ENCODE assay signal across 23 mouse cellular contexts in genomic region chr7:65489195-65489594, GRCm38 (mm10).
"Had no signal": no experiment of that assay in that cellular context is flagged by ENCODE, and none has a peak within 500 bp of the region (broad histone marks: within the 10 kb centered on the region; RNA-seq: fewer than 3 reads in every experiment).

No protein-coding gene starts in this region.

- ATAC-seq: forebrain, embryonic 15.5 days; forebrain, postnatal 0 days; intestine, embryonic 16.5 days; liver, embryonic 12.5 days had no signal

- H3K4me3 ChIP-seq: forebrain, embryonic 15.5 days; heart, embryonic 13.5 days; heart, embryonic 15.5 days; kidney, embryonic 15.5 days; limb, embryonic 13.5 days; limb, embryonic 15.5 days; liver, embryonic 12.5 days had no signal

- H3K4me2 ChIP-seq: forebrain, embryonic 15.5 days; heart, embryonic 11.5 days; heart, embryonic 13.5 days; heart, embryonic 15.5 days; kidney, embryonic 15.5 days; limb, embryonic 13.5 days; limb, embryonic 15.5 days; liver, embryonic 12.5 days had no signal

- H3K36me3 ChIP-seq: forebrain, embryonic 15.5 days; heart, embryonic 13.5 days; heart, embryonic 15.5 days; kidney, embryonic 15.5 days; limb, embryonic 13.5 days; limb, embryonic 15.5 days; liver, embryonic 12.5 days had no signal

- H3K27ac ChIP-seq: forebrain, embryonic 15.5 days; heart, embryonic 13.5 days; heart, embryonic 15.5 days; kidney, embryonic 15.5 days; kidney, postnatal 0 days; limb, embryonic 13.5 days; limb, embryonic 15.5 days; liver, embryonic 12.5 days; liver, embryonic 14.5 days had no signal

- H3K9ac ChIP-seq: forebrain, embryonic 15.5 days; forebrain, postnatal 0 days; heart, embryonic 13.5 days; heart, embryonic 15.5 days; kidney, embryonic 15.5 days; limb, embryonic 13.5 days; limb, embryonic 15.5 days; liver, embryonic 12.5 days; liver, embryonic 14.5 days had no signal

- H3K9me3 ChIP-seq: forebrain, embryonic 15.5 days; heart, embryonic 13.5 days; heart, embryonic 15.5 days; kidney, embryonic 15.5 days; limb, embryonic 13.5 days; limb, embryonic 15.5 days; liver, embryonic 12.5 days had no signal

- DNase-seq: forebrain, postnatal 0 days; gastrocnemius, postnatal 14 days; gastrocnemius, postnatal 36 days; heart, adult 18-20 months; heart, postnatal 14 days; heart, postnatal 36 days; kidney, adult 11 months; kidney, adult 2 months; kidney, adult 9 months; kidney, postnatal 14 days; kidney, postnatal 36 days; layer of hippocampus, postnatal 36 days had no signal

- H3K27me3 ChIP-seq: forebrain, embryonic 15.5 days; heart, embryonic 13.5 days; heart, embryonic 15.5 days; limb, embryonic 13.5 days; limb, embryonic 15.5 days; liver, embryonic 12.5 days had no signal

- H3K4me1 ChIP-seq: liver, embryonic 12.5 days had no signal
